Mouse (Mus musculus): ENCODE measurements around the gene Ctsd.
A peak's percentile ranks its signal among the peaks of the same experiment; 100 is the strongest.

Gene Ctsd

DNA sequence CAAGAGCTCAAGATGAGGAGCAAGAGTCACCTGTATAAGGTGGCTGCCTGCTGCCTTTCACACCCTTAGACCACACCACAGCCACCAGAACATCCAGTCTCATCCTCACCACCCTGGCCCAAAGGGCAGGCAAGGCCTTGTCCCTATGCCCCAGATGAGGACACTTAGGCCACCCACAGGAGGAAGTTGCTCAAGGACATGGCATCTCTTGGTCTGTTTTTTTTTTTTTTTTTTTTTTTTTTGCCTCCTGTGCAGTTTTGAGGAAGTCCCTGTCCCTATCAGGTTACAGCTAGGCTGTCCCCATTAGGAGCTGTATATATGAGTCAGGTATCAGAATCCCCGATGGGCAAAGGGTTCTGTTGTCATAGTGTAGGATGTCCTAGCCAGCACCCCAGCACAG lies 11.4 kb upstream of the Ctsd start:
- DNase-seq: no peak

- no peak for DNase-seq
Observed at GRCm38 (mm10) chr7:142398052-142398451, 10.2 kb upstream of the Ctsd start.

- no peak for DNase-seq
Observed at GRCm38 (mm10) chr7:142396611-142397010, 8.8 kb upstream of the Ctsd start.

GRCm38 (mm10) chr7:142395472-142395871 lies 7.6 kb upstream of the Ctsd start:
- no peak for DNase-seq

GRCm38 (mm10) chr7:142394261-142395190 lies 6.7 kb upstream of the Ctsd start:
- no peak for DNase-seq

DNA sequence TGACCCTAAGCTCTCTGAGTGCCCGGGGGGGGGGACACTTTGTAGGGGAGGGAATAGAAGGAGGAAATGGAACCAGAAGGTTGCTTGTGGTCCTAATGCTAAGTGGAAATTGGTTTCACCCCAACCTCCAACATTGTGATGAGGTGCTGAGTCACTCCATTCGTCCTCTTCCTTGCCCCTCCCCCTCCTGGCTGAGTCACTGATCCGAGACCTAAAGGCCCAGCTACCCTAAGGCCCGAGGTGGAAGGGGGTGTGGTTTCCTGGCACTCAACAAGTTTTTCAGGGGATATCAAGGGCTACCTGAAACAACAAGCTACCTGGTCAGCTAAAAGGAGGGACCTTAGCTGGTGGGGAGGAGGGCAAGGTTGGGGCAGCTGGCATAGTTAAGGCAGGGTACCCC lies 5.4 kb upstream of the Ctsd start:
- no peak for DNase-seq

- DNase-seq: no peak
Observed at GRCm38 (mm10) chr7:142391609-142392008, 3.8 kb upstream of the Ctsd start.

- DNase-seq: no peak
Observed at GRCm38 (mm10) chr7:142391108-142391507, 3.3 kb upstream of the Ctsd start.

GRCm38 (mm10) chr7:142389961-142390650 lies 2.3 kb upstream of the Ctsd start:
- DNase-seq: no peak

DNA sequence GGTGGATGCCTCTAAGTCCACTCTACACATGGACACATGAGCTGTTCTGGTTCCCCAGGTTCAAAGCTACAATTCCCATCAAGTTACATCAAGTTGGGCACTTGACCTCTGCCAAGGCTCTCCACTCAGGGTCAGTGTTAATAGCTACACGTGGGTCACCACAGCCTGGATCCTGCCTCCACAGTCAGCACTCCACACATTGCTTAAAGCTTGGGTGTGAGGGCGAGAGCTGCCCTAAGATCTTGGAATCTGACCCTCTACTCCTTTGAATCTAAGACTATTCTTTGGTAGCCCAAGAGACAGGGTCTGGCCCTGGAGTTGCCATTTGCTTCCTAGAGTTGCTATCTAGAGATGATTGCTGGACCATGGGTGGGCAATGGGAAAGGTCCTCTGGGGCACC lies 902 bp upstream of the Ctsd start:
- no peak for DNase-seq

- DNase-seq: no peak
Observed at GRCm38 (mm10) chr7:142388198-142388597, 360 bp upstream of the Ctsd start.

GRCm38 (mm10) chr7:142386621-142387201 lies 1.1 kb downstream of the Ctsd start:
- no peak for DNase-seq

DNA sequence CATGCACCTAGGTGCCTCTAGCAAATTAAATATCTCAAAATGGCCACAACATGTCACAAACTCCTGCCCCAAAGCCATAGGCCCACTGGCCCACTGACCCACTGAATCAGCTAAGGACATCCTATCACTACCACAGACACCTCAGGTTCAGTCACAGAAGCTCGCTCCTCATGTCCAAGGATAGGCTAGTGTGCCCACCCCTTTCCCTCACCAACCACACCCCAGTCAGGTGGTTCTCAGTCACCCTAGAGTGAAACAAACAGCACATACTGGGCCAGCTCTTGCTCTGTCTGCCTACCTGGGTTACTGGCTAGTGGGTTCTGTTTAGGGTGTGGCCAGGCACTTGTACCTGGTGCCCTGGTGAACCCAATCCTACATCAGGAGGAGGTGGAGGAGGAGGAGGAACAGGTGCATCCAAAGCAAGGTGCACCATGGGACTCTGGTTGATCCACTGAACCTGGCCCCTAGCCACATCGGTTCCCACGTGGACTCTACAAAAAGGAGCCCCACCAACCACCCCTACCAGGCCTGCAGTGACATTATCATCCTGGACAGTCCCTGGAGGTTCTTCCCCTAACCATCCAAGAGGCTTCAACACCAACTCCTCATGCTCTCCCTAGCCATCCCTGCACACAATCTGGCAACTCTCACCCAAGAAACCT lies 2.0 kb downstream of the Ctsd start:
- DNase-seq: no peak

DNA sequence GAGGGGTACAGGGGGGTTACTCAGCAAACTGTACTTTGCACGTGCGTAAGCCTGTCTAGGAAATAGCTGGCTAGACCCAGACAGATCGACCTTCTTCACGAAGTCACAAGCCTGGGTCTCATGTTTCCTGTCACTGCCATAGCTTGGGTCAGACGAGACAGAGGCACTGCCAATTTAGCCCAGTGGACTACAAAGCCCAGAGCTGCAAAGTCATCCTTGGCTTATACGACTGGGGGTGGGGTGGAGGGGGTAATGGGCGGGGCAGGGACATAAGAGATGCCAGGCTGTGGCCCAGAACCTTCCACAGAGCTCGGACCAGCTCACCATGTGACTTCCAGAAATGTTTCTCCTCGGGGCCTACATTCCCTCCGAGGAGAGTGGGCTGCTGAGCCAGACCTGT lies 3.5 kb downstream of the Ctsd start:
- DNase-seq: no peak

GRCm38 (mm10) chr7:142382567-142382966 lies 5.3 kb downstream of the Ctsd start, which contains the start of gene Gm49369:
Gene Gm49369, minus strand, starts transcription at chr7:142382667.
- DNase-seq: no peak

DNA sequence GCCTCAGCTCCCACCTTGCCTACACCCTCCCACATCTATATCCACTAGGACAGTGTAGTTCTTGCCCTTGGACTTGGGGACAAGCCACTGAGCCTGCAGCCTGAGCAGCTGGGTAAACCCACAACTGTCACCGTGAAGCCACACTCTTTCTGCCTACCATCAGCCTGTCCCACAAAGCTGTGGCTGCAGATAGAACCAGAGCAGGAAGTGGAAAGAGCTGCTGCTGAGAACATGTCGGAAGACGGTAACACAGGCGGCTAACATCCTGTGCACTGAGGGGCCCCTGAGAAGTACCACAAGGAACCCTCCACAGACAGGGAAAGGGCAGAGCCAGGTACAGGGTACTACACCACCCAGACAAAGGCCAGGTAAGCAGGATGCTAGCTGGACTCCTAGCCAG lies 6.7 kb downstream of the Ctsd start:
- DNase-seq: no peak

DNA sequence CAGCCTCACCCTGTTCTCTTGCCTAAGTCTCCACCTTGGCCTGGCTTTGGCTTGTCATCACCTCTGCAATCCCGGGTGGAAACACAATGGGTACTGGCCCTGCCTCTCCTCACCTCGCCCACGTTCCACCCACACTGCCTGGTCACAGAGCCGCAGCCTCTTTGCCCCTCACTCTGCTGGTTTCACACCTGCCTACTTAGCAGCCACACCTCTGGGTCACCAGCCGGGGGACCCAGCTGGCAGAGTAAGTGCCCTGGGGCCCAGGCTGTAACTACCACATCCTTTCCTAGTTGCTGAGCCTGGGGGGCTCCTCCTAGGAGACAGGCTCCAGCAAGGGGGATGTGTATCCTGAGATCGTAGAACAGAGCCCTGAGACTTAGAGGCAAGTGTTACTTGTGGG lies 8.7 kb downstream of the Ctsd start:
- no peak for DNase-seq

- DNase-seq: no peak
Observed at GRCm38 (mm10) chr7:142377233-142377925, 10.5 kb downstream of the Ctsd start.

GRCm38 (mm10) chr7:142376096-142376495 lies 11.7 kb downstream of the Ctsd start:
- no peak for DNase-seq

DNA sequence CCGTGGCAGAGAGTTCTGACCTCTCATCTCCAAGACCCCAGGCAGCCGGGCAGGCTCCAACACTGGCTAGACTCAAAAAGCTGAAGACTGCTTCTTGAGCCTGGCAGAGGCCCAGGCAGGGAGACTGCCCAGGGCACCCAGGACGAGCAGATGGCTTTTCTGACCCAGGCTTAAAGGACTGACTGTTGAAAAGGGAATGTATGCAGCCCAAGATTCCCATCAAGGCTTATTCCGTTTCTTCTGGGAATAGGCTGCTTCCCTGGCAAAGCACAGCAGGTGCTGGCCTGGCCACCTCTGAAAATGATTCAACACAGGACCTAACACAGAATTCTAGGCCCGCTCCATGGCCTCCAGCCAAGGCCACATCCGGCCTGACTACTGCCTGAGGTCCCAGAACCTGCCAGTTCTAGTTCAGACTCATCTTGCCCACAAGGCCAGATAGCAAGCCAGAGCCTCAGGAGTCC lies 12.5 kb downstream of the Ctsd start:
- DNase-seq: peak; percentile 50

DNA sequence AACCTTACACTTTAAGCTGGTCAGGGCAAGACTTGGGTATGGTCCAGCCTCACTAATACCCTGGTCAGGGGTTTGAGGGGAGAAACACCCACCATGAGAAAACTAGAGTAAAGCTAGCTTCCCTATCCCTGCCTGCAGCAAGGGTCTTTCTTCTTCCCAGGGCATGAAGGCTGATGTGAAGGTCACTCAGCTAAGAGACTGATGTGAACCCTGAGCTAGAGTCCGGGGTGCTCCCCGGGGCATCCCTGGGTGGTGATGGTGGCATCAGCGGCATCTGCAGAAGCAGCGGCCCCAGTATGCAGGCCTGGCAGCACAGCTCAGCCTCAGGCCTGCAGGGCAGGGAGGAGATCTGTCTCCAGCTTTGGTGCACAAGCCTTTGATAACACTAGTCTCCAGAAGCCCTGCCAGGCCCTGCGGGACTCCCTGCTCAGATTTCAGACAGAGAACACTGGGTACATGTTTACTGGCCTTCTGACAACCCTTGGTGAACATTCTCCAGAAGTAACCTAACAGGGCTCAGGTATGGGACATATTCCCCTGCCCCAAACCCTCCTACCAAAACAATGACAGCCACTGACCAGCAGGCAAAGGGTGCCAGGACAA lies 13.3 kb downstream of the Ctsd start:
- no peak for DNase-seq
